Mouse (Mus musculus) limb, embryonic 11.5 days (tissue): ENCODE data around the gene Micall1. TPM values are rescaled to one million over a fixed set of nuclear protein-coding genes. Genes with fewer than 3 reads are reported as not detected.

Experiments used
- ATAC-seq: fragments of 200-750 bp; cut with Nextera tagmentation; 2 replicates; pipeline ENCODE4 v1.8.0; 2017; ENCODE audit warnings: low read depth; ENCODE audit not compliant: insufficient number of reproducible peaks, low FRiP score, low TSS enrichment
- DNase-seq: peaks from one replicate; pipeline ENCODE4 v3.0.0-alpha.2; 2015; ENCODE audit warnings: low spot score
- H3K27ac ChIP-seq: fragments of 300-500 bp; sonication (generic); replicated peaks from 2 replicates; pipeline ENCODE4 v1.5.1; 2014; ENCODE audit warnings: low read depth, mild to moderate bottlenecking, low read length
- H3K27me3 ChIP-seq: fragments of 300-500 bp; sonication (generic); 2 replicates; pipeline ENCODE4 v1.6.1; 2014; ENCODE audit warnings: mild to moderate bottlenecking, low read length, mixed read lengths; ENCODE audit not compliant: control insufficient read depth, insufficient read depth
- H3K36me3 ChIP-seq: fragments of 300-500 bp; sonication (generic); 2 replicates; pipeline ENCODE4 v1.6.1; 2014; ENCODE audit warnings: mild to moderate bottlenecking, low read length, moderate library complexity, mixed read lengths; ENCODE audit not compliant: control insufficient read depth, insufficient read depth
- H3K4me1 ChIP-seq: fragments of 300-500 bp; sonication (generic); 2 replicates; pipeline ENCODE4 v1.6.1; 2014; ENCODE audit warnings: low read length, mixed read lengths; ENCODE audit not compliant: control insufficient read depth, insufficient read depth
- H3K4me2 ChIP-seq: fragments of 300-500 bp; sonication (generic); 2 replicates; pipeline ENCODE4 v1.6.1; 2014; ENCODE audit warnings: low read depth, mild to moderate bottlenecking, moderate library complexity; ENCODE audit not compliant: severe bottlenecking
- H3K4me3 ChIP-seq: fragments of 300-500 bp; sonication (generic); 2 replicates; pipeline ENCODE4 v1.5.1; 2014; ENCODE audit warnings: low read depth, low read length
- H3K9ac ChIP-seq: fragments of 300-500 bp; sonication (generic); 2 replicates; pipeline ENCODE4 v1.6.1; 2014; ENCODE audit warnings: mild to moderate bottlenecking, low read length
- H3K9me3 ChIP-seq: fragments of 300-500 bp; sonication (generic); 2 replicates; pipeline ENCODE4 v1.6.1; 2016; ENCODE audit warnings: low read length; ENCODE audit not compliant: control insufficient read depth
- WGBS: fragments of 180-500 bp; shearing (Covaris S2); extraction: QIAGEN DNeasy Blood & Tissue Kit; methylation state at CpG from one replicate; pipeline ENCODE4 v1.1.7; 2014; 5-methylcytosine and 5-hydroxymethylcytosine counted together
- polyA plus RNA-seq: library from polyadenylated mRNA; unstranded; fragments of >200 nt; fragmentation: Nextera tagmentation; extraction: Ambion mirVana; gene quantifications from 2 replicates; pipeline ENCODE4 v1.2.1, GENCODE M21; 2014

The Micall1 gene
- polyA plus RNA-seq, 1 experiment from 2014 or later: 7.8 TPM

DNA sequence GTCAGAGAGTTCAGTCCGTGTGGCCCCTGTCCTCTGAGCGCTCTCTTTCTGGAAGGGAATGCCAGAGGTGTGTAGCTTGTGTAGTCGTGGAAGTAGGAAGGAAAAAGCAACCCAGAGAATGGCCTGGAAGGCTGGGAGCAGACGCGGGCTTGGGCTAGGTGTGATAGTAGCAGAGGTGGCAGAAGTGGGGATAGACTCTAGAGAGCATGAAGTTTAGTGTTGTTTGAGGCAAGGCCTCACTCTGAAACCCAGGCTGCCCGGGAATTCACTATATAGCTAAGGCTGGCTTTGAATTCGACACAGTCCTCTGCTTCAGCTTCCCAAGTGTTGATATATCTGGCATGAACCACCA lies 32.8 kb downstream of the Micall1 start:
- 2% methylated on average over 7 of the region's 7 CpGs for WGBS
- Histone ChIP-seq H3K9me3 (no peaks in the 10 kb centered on the region), H3K9ac (peak overlapping the region; percentile 81), H3K27me3 (no peaks in the 10 kb centered on the region), H3K4me2 (peak overlapping the region; percentile 93), H3K4me3 (peak overlapping the region; percentile 89), H3K27ac (peak overlapping the region; percentile 22; the same call in 1 of the 2 replicates), H3K36me3 (peaks cover 6% of the 10 kb centered on the region; the same call in 1 of the 2 replicates), H3K4me1 (peaks cover 6% of the 10 kb centered on the region; the same call in 1 of the 2 replicates)
- ATAC-seq: no peak; the same call in 1 of the 2 replicates
- no peak for DNase-seq

GRCm38 (mm10) chr15:79143316-79143715 lies 34.6 kb downstream of the Micall1 start:
- Histone ChIP-seq H3K4me3 (no peak overlapping the region), H3K27me3 (no peaks in the 10 kb centered on the region), H3K4me2 (no peak overlapping the region), H3K27ac (no peak overlapping the region), H3K9ac (no peak overlapping the region), H3K9me3 (no peaks in the 10 kb centered on the region), H3K36me3 (peaks cover 14% of the 10 kb centered on the region; the same call in 1 of the 2 replicates), H3K4me1 (peaks cover 6% of the 10 kb centered on the region; the same call in 1 of the 2 replicates)
- 79% methylated on average over 12 of the region's 12 CpGs for WGBS
- no peak for ATAC-seq
- no peak for DNase-seq

GRCm38 (mm10) chr15:79144021-79144420 lies 35.3 kb downstream of the Micall1 start:
- no peak overlapping the region for H3K9ac ChIP-seq
- DNase-seq: no peak

GRCm38 (mm10) chr15:79145522-79145921 lies 36.8 kb downstream of the Micall1 start:
- H3K4me2 ChIP-seq: no peak overlapping the region
- WGBS: 93% methylated on average over 7 of the region's 7 CpGs
- H3K4me3 ChIP-seq: no peak overlapping the region
- peaks cover 6% of the 10 kb centered on the region; the same call in 1 of the 2 replicates for H3K4me1 ChIP-seq
- no peak overlapping the region for H3K9ac ChIP-seq
- H3K27me3 ChIP-seq: no peaks in the 10 kb centered on the region
- H3K9me3 ChIP-seq: no peaks in the 10 kb centered on the region
- no peak for ATAC-seq
- no peak for DNase-seq
- no peak overlapping the region for H3K27ac ChIP-seq
- H3K36me3 ChIP-seq: peaks cover 22% of the 10 kb centered on the region; the same call in 1 of the 2 replicates

More at GRCm38 (mm10) chr15:79144021-79144420, 35.3 kb downstream of the Micall1 start:
- Histone ChIP-seq H3K36me3 (peaks cover 17% of the 10 kb centered on the region; the same call in 1 of the 2 replicates), H3K4me1 (peaks cover 6% of the 10 kb centered on the region; the same call in 1 of the 2 replicates), H3K4me2 (no peak overlapping the region), H3K27me3 (no peaks in the 10 kb centered on the region), H3K4me3 (no peak overlapping the region), H3K27ac (no peak overlapping the region), H3K9me3 (no peaks in the 10 kb centered on the region)
- ATAC-seq: no peak
- 94% methylated on average over 8 of the region's 8 CpGs for WGBS

DNA sequence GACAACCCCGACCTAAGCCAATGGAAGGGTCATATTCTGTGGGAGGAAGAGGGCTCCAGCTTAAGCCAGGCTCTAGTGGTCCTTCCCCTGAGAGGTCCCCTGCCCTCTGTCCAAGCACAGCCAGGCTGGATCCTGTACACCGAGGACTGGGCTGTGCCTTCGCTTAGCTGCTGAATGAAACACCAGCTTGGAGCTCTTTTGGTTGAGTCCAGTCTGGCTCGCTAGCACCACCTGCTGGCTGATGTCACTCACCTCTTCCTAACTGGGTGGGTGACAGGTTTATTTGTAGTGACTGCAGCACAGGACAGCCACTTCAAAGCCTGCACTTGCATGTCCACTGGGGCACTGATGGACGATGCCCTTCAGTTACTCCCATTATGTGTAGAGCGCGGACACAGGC lies 39.8 kb downstream of the Micall1 start:
- H3K9ac ChIP-seq: no peak overlapping the region
- DNase-seq (peak; percentile 94), ATAC-seq (no peak)
- H3K4me1 ChIP-seq: no peaks in the 10 kb centered on the region
- H3K4me2 ChIP-seq: no peak overlapping the region
- no peak overlapping the region for H3K4me3 ChIP-seq
- H3K27me3 ChIP-seq: no peaks in the 10 kb centered on the region
- 52% methylated on average over 7 of the region's 7 CpGs for WGBS
- peaks cover 25% of the 10 kb centered on the region; the same call in 1 of the 2 replicates for H3K36me3 ChIP-seq
- H3K9me3 ChIP-seq: no peaks in the 10 kb centered on the region
- no peak overlapping the region for H3K27ac ChIP-seq

DNA sequence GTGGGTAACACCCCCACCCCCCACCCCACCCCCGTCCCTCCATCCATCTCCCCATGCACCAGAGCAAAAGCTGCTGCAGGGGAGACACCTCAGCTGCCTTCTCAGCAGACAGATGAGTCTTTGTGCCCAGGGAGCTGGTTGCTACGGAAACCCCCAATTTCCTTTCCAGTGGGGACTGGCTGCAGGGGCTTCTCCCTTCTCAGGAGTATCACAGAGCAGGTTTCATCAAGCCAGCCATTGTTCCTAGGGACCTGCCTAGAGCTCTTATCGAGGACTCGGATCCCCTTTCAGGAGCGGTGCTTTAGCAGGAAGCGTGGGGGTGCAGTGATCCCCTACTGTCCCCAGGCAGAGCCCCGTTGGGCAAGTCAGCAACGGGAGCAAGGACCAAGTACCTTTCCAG lies 43.2 kb downstream of the Micall1 start:
- no peak overlapping the region; the same call in 1 of the 2 replicates for H3K9ac ChIP-seq
- no peak overlapping the region for H3K4me3 ChIP-seq
- H3K27me3 ChIP-seq: no peaks in the 10 kb centered on the region
- H3K27ac ChIP-seq: peak overlapping the region; percentile 0; the same call in 1 of the 2 replicates
- DNase-seq: no peak
- H3K4me1 ChIP-seq: no peaks in the 10 kb centered on the region
- ATAC-seq: no peak; the same call in 1 of the 2 replicates
- H3K4me2 ChIP-seq: no peak overlapping the region
- 71% methylated on average over 8 of the region's 8 CpGs for WGBS
- H3K36me3 ChIP-seq: peaks cover 16% of the 10 kb centered on the region; the same call in 1 of the 2 replicates
- no peaks in the 10 kb centered on the region for H3K9me3 ChIP-seq

- Histone ChIP-seq H3K4me2 (no peak overlapping the region), H3K4me3 (no peak overlapping the region), H3K27me3 (no peaks in the 10 kb centered on the region), H3K9ac (no peak overlapping the region), H3K4me1 (no peaks in the 10 kb centered on the region), H3K9me3 (no peaks in the 10 kb centered on the region), H3K27ac (no peak overlapping the region), H3K36me3 (peaks cover 11% of the 10 kb centered on the region; the same call in 1 of the 2 replicates)
- DNase-seq (no peak), ATAC-seq (no peak)
- 63% methylated on average over 6 of the region's 6 CpGs for WGBS
These were observed 44.0 kb downstream of the Micall1 start for GRCm38 (mm10) chr15:79152709-79153108.

DNA sequence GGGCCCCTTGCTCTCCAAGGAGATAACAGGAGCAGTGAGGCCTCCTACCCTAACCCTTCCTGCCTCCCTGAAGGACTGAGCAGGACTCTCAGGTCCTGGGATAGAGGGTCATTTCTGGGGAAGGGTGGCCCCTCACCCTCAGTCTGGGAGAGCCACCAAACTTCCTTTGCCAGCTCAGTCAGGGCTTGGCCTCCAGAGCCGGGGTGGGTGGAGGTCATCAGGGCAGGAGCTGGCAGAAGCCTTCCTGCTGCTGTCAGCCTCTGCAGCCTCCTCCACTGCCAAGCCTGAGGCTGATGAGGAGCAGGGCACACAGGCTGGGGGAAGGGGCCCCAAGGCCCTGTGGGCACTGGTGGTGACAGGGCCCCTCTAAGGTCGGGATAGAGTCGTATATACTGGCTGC lies 46.9 kb downstream of the Micall1 start:
- no peaks in the 10 kb centered on the region for H3K4me1 ChIP-seq
- H3K4me2 ChIP-seq: peak overlapping the region; percentile 1; the same call in 1 of the 2 replicates
- no peaks in the 10 kb centered on the region for H3K27me3 ChIP-seq
- ATAC-seq: no peak
- 38% methylated on average over 3 of the region's 3 CpGs for WGBS
- H3K36me3 ChIP-seq: peaks cover 4% of the 10 kb centered on the region; the same call in 1 of the 2 replicates
- no peak overlapping the region for H3K9ac ChIP-seq
- H3K9me3 ChIP-seq: no peaks in the 10 kb centered on the region
- DNase-seq: no peak
- H3K4me3 ChIP-seq: no peak overlapping the region
- no peak overlapping the region for H3K27ac ChIP-seq

DNA sequence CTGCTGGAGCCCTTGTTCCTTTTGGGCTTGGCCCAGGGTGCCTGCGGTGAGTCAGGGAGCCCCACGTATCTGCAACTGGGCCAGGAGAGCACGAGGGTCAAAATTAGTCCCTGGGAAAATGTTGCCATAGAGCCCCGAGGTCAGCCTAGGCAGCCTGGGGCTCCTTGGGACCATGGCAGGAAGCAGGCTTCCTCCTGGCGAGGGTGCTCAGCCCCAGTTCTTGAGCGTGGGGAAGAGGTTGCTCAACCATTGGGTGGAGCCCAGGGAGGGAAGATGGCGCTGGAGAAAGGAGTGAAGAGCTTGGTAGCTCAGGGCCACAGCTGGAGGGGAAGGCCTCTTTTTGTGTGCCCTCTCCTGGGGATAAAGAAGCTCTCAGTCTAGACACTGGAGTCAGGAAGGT lies 53.6 kb downstream of the Micall1 start:
- no peak overlapping the region for H3K27ac ChIP-seq
- no peak overlapping the region for H3K4me3 ChIP-seq
- H3K36me3 ChIP-seq: no peaks in the 10 kb centered on the region
- no peaks in the 10 kb centered on the region for H3K4me1 ChIP-seq
- no peak overlapping the region for H3K9ac ChIP-seq
- no peak overlapping the region for H3K4me2 ChIP-seq
- ATAC-seq: no peak
- H3K9me3 ChIP-seq: no peaks in the 10 kb centered on the region
- no peak for DNase-seq
- WGBS: 79% methylated on average over 7 of the region's 7 CpGs
- peaks cover 37% of the 10 kb centered on the region for H3K27me3 ChIP-seq
